Mouse (Mus musculus) forebrain, embryonic 15.5 days (tissue): ENCODE data around the gene A530016L24Rik. TPM values are rescaled to one million over a fixed set of nuclear protein-coding genes. Genes with fewer than 3 reads are reported as not detected.
A peak's percentile ranks its signal among the peaks of the same experiment; 100 is the strongest.

Experiments
- ATAC-seq: fragments of 200-750 bp; cut with Nextera tagmentation; replicated peaks from 2 replicates; pipeline ENCODE4 v1.8.0; 2017; ENCODE audit warnings: mild to moderate bottlenecking, moderate TSS enrichment, moderate library complexity
- H3K27ac ChIP-seq: fragments of 300-500 bp; sonication (generic); replicated peaks from 2 replicates; pipeline ENCODE4 v1.5.1; 2015; ENCODE audit warnings: mild to moderate bottlenecking, inconsistent platforms
- H3K27me3 ChIP-seq: fragments of 300-500 bp; sonication (generic); 2 replicates; pipeline ENCODE4 v1.6.1; 2015; ENCODE audit warnings: inconsistent platforms
- H3K36me3 ChIP-seq: fragments of 300-500 bp; sonication (generic); 2 replicates; pipeline ENCODE4 v1.6.1; 2015; ENCODE audit warnings: mild to moderate bottlenecking, inconsistent platforms
- H3K4me1 ChIP-seq: fragments of 300-500 bp; sonication (generic); 2 replicates; pipeline ENCODE4 v1.6.1; 2015; ENCODE audit warnings: inconsistent platforms
- H3K4me2 ChIP-seq: fragments of 300-500 bp; sonication (generic); replicated peaks from 2 replicates; pipeline ENCODE4 v1.6.1; 2015; ENCODE audit warnings: mild to moderate bottlenecking, inconsistent platforms
- H3K4me3 ChIP-seq: fragments of 300-500 bp; sonication (generic); 2 replicates; pipeline ENCODE4 v1.5.1; 2015; ENCODE audit warnings: mild to moderate bottlenecking, inconsistent platforms
- H3K9ac ChIP-seq: fragments of 300-500 bp; sonication (generic); replicated peaks from 2 replicates; pipeline ENCODE4 v1.6.1; 2015; ENCODE audit warnings: mild to moderate bottlenecking, inconsistent platforms
- H3K9me3 ChIP-seq: fragments of 300-500 bp; sonication (generic); 2 replicates; pipeline ENCODE4 v1.6.1; 2016; ENCODE audit warnings: inconsistent platforms
- WGBS: fragments of 180-500 bp; shearing (Covaris S2); methylation state at CpG from one replicate; pipeline ENCODE4 v1.1.7; 2015; ENCODE audit warnings: mixed read lengths; 5-methylcytosine and 5-hydroxymethylcytosine counted together
- polyA plus RNA-seq: library from polyadenylated mRNA; unstranded; fragments of >200 nt; fragmentation: Nextera tagmentation; extraction: Ambion mirVana; gene quantifications from 2 replicates; pipeline ENCODE4 v1.2.1, GENCODE M21; 2015

Gene A530016L24Rik
- 0.14 and 0.22 TPM in 2 replicates for polyA plus RNA-seq

GRCm38 (mm10) chr12:112489134-112489533 is at the start of gene A530016L24Rik:
Gene A530016L24Rik, plus strand, starts transcription at chr12:112489448.
- Histone ChIP-seq H3K9me3 (no peaks in the 10 kb centered on the region), H3K4me2 (no peak within 1 kb of the TSS), H3K36me3 (no peaks in the 10 kb centered on the region), H3K4me3 (no peak within 1 kb of the TSS), H3K9ac (no peak within 1 kb of the TSS), H3K27ac (no peak within 1 kb of the TSS), H3K4me1 (peaks cover 12% of the 10 kb centered on the region; the same call in 1 of the 2 replicates), H3K27me3 (no peaks in the 10 kb centered on the region)
- ATAC-seq, result no peak
- 88% methylated on average over 8 of the region's 8 CpGs for WGBS

GRCm38 (mm10) chr12:112439993-112440392 is 49.3 kb upstream of the A530016L24Rik start:
- ATAC-seq, result no peak
- WGBS, result 59% methylated on average over 1 of the region's 1 CpGs

GRCm38 (mm10) chr12:112449144-112449827 is 40.0 kb upstream of the A530016L24Rik start:
- H3K4me1 ChIP-seq, result peaks cover 30% of the 10 kb centered on the region
- no peaks in the 10 kb centered on the region; the same call in 1 of the 2 replicates for H3K9me3 ChIP-seq
- H3K27me3 ChIP-seq, result no peaks in the 10 kb centered on the region
- no peaks in the 10 kb centered on the region for H3K36me3 ChIP-seq
- WGBS, result 25% methylated on average over 18 of the region's 18 CpGs
- H3K4me3 ChIP-seq, result no peak overlapping the region
- H3K27ac ChIP-seq, result peak overlapping the region; percentile 62
- no peak overlapping the region for H3K9ac ChIP-seq
- no peak overlapping the region for H3K4me2 ChIP-seq
- ATAC-seq, result peak; percentile 74

More at GRCm38 (mm10) chr12:112439993-112440392, 49.3 kb upstream of the A530016L24Rik start:
- Histone ChIP-seq H3K4me2 (no peak overlapping the region), H3K4me1 (peaks cover 35% of the 10 kb centered on the region), H3K9ac (no peak overlapping the region), H3K27me3 (no peaks in the 10 kb centered on the region), H3K4me3 (no peak overlapping the region), H3K9me3 (no peaks in the 10 kb centered on the region), H3K27ac (peak overlapping the region; percentile 8; the same call in 1 of the 2 replicates), H3K36me3 (no peaks in the 10 kb centered on the region)

GRCm38 (mm10) chr12:112449828-112450180 is 39.4 kb upstream of the A530016L24Rik start:
- no peak for ATAC-seq
- Histone ChIP-seq H3K36me3 (no peaks in the 10 kb centered on the region), H3K4me2 (no peak overlapping the region), H3K4me3 (no peak overlapping the region), H3K4me1 (peaks cover 34% of the 10 kb centered on the region), H3K27ac (peak overlapping the region; percentile 62), H3K9ac (no peak overlapping the region), H3K9me3 (no peaks in the 10 kb centered on the region; the same call in 1 of the 2 replicates), H3K27me3 (no peaks in the 10 kb centered on the region)
- 43% methylated on average over 8 of the region's 8 CpGs for WGBS

GRCm38 (mm10) chr12:112450883-112451282 is 38.4 kb upstream of the A530016L24Rik start:
- no peaks in the 10 kb centered on the region for H3K36me3 ChIP-seq
- no peaks in the 10 kb centered on the region for H3K27me3 ChIP-seq
- H3K27ac ChIP-seq, result no peak overlapping the region
- H3K4me2 ChIP-seq, result no peak overlapping the region
- no peak overlapping the region for H3K4me3 ChIP-seq
- 0 out of 2 replicates have a peak, but pooled peaks have one; percentile 26 for ATAC-seq
- H3K4me1 ChIP-seq, result peaks cover 37% of the 10 kb centered on the region
- no peak overlapping the region for H3K9ac ChIP-seq
- WGBS, result 27% methylated on average over 6 of the region's 6 CpGs
- H3K9me3 ChIP-seq, result no peaks in the 10 kb centered on the region; the same call in 1 of the 2 replicates

GRCm38 (mm10) chr12:112451381-112451780 is 37.9 kb upstream of the A530016L24Rik start:
- Histone ChIP-seq H3K4me1 (peaks cover 42% of the 10 kb centered on the region), H3K27ac (no peak overlapping the region), H3K36me3 (no peaks in the 10 kb centered on the region), H3K9me3 (no peaks in the 10 kb centered on the region; the same call in 1 of the 2 replicates), H3K9ac (no peak overlapping the region), H3K4me3 (no peak overlapping the region), H3K27me3 (no peaks in the 10 kb centered on the region), H3K4me2 (no peak overlapping the region)
- WGBS, result 82% methylated on average over 1 of the region's 1 CpGs
- no peak for ATAC-seq

GRCm38 (mm10) chr12:112451826-112452225 is 37.4 kb upstream of the A530016L24Rik start:
- H3K27ac ChIP-seq, result no peak overlapping the region
- 88% methylated on average over 9 of the region's 9 CpGs for WGBS

GRCm38 (mm10) chr12:112456144-112456713 is 33.0 kb upstream of the A530016L24Rik start:
- Histone ChIP-seq H3K9me3 (no peaks in the 10 kb centered on the region), H3K27me3 (no peaks in the 10 kb centered on the region), H3K36me3 (no peaks in the 10 kb centered on the region), H3K4me3 (no peak overlapping the region), H3K27ac (no peak overlapping the region), H3K4me2 (no peak overlapping the region), H3K4me1 (peaks cover 36% of the 10 kb centered on the region), H3K9ac (no peak overlapping the region)
- ATAC-seq, result no peak
- WGBS, result 87% methylated on average over 6 of the region's 6 CpGs

More at GRCm38 (mm10) chr12:112451826-112452225, 37.4 kb upstream of the A530016L24Rik start:
- H3K9me3 ChIP-seq, result no peaks in the 10 kb centered on the region
- no peak for ATAC-seq
- no peak overlapping the region for H3K4me2 ChIP-seq
- no peak overlapping the region for H3K9ac ChIP-seq
- H3K4me1 ChIP-seq, result peaks cover 42% of the 10 kb centered on the region
- H3K36me3 ChIP-seq, result no peaks in the 10 kb centered on the region
- H3K27me3 ChIP-seq, result no peaks in the 10 kb centered on the region
- H3K4me3 ChIP-seq, result no peak overlapping the region

- no peaks in the 10 kb centered on the region for H3K27me3 ChIP-seq
- peak; percentile 93 for ATAC-seq
- H3K4me1 ChIP-seq, result peaks cover 36% of the 10 kb centered on the region
- peak overlapping the region; percentile 85 for H3K27ac ChIP-seq
- H3K9ac ChIP-seq, result no peak overlapping the region
- H3K36me3 ChIP-seq, result no peaks in the 10 kb centered on the region
- no peak overlapping the region for H3K4me3 ChIP-seq
- WGBS, result 12% methylated on average over 4 of the region's 4 CpGs
- no peak overlapping the region for H3K4me2 ChIP-seq
- no peaks in the 10 kb centered on the region for H3K9me3 ChIP-seq
Observed at GRCm38 (mm10) chr12:112457839-112458238, 31.4 kb upstream of the A530016L24Rik start.

- Histone ChIP-seq H3K36me3 (no peaks in the 10 kb centered on the region), H3K4me2 (no peak overlapping the region), H3K9ac (no peak overlapping the region), H3K4me3 (no peak overlapping the region), H3K4me1 (peaks cover 14% of the 10 kb centered on the region), H3K27ac (no peak overlapping the region), H3K9me3 (no peaks in the 10 kb centered on the region), H3K27me3 (no peaks in the 10 kb centered on the region)
- WGBS, result 62% methylated on average over 12 of the region's 12 CpGs
- no peak for ATAC-seq
Observed at GRCm38 (mm10) chr12:112462423-112462822, 26.8 kb upstream of the A530016L24Rik start.

GRCm38 (mm10) chr12:112463209-112463608 is 26.0 kb upstream of the A530016L24Rik start:
- Histone ChIP-seq H3K9ac (no peak overlapping the region), H3K4me2 (no peak overlapping the region), H3K4me3 (no peak overlapping the region), H3K4me1 (peaks cover 7% of the 10 kb centered on the region), H3K36me3 (no peaks in the 10 kb centered on the region), H3K9me3 (no peaks in the 10 kb centered on the region), H3K27ac (no peak overlapping the region), H3K27me3 (no peaks in the 10 kb centered on the region)
- no peak for ATAC-seq
- WGBS, result 78% methylated on average over 4 of the region's 4 CpGs

GRCm38 (mm10) chr12:112463750-112464444 is 25.4 kb upstream of the A530016L24Rik start:
- ATAC-seq, result no peak

More at GRCm38 (mm10) chr12:112463750-112464444, 25.4 kb upstream of the A530016L24Rik start:
- Histone ChIP-seq H3K27me3 (no peaks in the 10 kb centered on the region), H3K4me1 (0 out of 2 replicates have a peak, but pooled peaks cover 2% of the 10 kb centered on the region), H3K36me3 (no peaks in the 10 kb centered on the region), H3K9ac (no peak overlapping the region), H3K27ac (no peak overlapping the region), H3K4me2 (no peak overlapping the region), H3K4me3 (no peak overlapping the region), H3K9me3 (no peaks in the 10 kb centered on the region)
- WGBS, result 84% methylated on average over 3 of the region's 3 CpGs
